Mouse (Mus musculus): Measurements from ENCODE around the gene Rnf216. TPM values are rescaled to one million over a fixed set of nuclear protein-coding genes. Genes with fewer than 3 reads are reported as not detected.

Gene Rnf216
- total and polyA plus RNA-seq, 2 experiments from 2014 or later = 27.5 to 40.7 TPM

DNA sequence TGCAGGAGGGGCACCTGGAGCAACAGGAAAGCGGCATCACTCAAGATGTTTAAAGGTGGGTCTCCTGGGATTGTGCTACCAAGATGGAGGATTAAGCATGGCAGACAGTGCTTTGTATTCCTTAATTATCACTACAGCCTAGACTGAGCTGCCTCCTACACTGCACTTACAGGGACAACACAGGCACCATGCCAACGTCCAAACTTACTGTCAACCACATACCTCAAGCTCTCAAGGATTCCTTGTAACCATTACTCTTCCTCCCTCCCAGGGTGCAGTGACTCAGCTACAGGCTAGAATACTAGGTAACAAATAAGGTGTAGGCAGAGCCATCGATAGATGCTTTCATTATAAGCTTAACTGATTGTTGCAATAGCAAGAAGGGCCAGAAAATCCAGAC, 44.4 kb downstream of the Rnf216 start:
- no peak for ATAC-seq (ENCODE audit: low FRiP score)
- no peak for TF ChIP-seq CTCF (IDR thresholded peaks at IDR 0.05)
- DNase-seq (ENCODE audit: low spot score) = no peak
- 95% methylated on average over 3 of the region's 3 CpGs for WGBS
- H3K9ac ChIP-seq (replicated peaks; ENCODE audit: low read length, poor library complexity, severe bottlenecking) = no peak overlapping the region
- H3K27me3 ChIP-seq (ENCODE audit: insufficient read depth, low read length) = no peaks in the 10 kb centered on the region
- no peak overlapping the region for H3K4me2 ChIP-seq (ENCODE audit: low read depth, low read length, poor library complexity, severe bottlenecking)
- no peak overlapping the region for H3K27ac ChIP-seq (ENCODE audit: low read depth, low read length)
- peaks cover 29% of the 10 kb centered on the region for H3K36me3 ChIP-seq (ENCODE audit: insufficient read depth, low read length)
- no peaks in the 10 kb centered on the region for H3K4me1 ChIP-seq (ENCODE audit: insufficient read depth, low read length)
- no peaks in the 10 kb centered on the region for H3K9me3 ChIP-seq (ENCODE audit: low read length)
- no peak overlapping the region for H3K4me3 ChIP-seq (ENCODE audit: low read depth, low read length)

DNA sequence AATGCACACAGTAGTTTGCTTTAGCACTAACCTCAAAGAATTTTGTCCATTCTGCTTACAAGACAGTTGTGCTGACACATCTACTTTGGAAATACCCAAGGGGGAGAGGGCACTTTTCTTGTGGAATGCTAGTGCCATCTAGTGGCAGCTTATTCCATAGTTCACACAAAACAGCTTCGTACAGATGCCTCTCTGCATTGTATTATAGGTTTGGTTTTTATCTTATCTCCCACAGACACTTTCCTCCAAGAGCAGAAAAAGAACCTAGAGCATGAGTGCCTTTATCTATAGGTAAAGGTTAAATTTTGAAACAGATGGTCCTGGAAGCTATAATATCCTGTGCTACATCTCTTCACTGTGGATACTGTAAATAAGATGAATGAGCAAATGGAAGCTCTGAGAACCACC, 46.2 kb downstream of the Rnf216 start:
- Histone ChIP-seq H3K4me3 (ENCODE audit: low read depth, low read length) (no peak overlapping the region), H3K9me3 (ENCODE audit: low read length) (no peaks in the 10 kb centered on the region), H3K4me1 (ENCODE audit: insufficient read depth, low read length) (no peaks in the 10 kb centered on the region), H3K27ac (ENCODE audit: low read depth, low read length) (0 out of 2 replicates have a peak overlapping the region, but pooled peaks have one; percentile 14), H3K27me3 (ENCODE audit: insufficient read depth, low read length) (no peaks in the 10 kb centered on the region), H3K36me3 (ENCODE audit: insufficient read depth, low read length) (peaks cover 27% of the 10 kb centered on the region), H3K9ac (replicated peaks; ENCODE audit: low read length, poor library complexity, severe bottlenecking) (no peak overlapping the region), H3K4me2 (ENCODE audit: low read depth, low read length, poor library complexity, severe bottlenecking) (no peak overlapping the region)
- DNase-seq (ENCODE audit: low spot score) (peak; percentile 92), ATAC-seq (ENCODE audit: low FRiP score) (no peak)
- TF ChIP-seq CTCF (IDR thresholded peaks at IDR 0.05) = peak; percentile 94
- 7% methylated on average over 1 of the region's 1 CpGs for WGBS

DNA sequence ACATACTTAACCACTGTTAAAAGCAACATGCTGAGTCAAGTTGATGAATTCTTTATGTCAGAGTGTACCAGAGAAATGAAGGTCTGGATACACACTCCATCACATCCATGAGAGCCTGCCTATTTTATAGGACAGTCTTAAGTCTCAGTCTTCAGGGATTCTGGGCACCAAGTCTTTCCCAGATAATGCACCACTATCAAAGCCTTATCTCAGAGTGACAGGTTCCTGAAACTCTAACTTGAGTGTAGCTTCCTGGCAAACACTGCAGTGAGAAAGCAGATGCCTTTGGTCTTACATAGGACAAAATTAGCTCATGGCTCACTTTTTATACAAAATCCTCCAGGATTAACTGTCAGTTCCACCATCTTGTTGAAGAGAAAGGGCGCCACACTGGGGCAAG, 46.7 kb downstream of the Rnf216 start:
- no peak for TF ChIP-seq CTCF (IDR thresholded peaks at IDR 0.05)
- Histone ChIP-seq H3K9ac (replicated peaks; ENCODE audit: low read length, poor library complexity, severe bottlenecking) (no peak overlapping the region), H3K4me1 (ENCODE audit: insufficient read depth, low read length) (no peaks in the 10 kb centered on the region; the same call in 1 of the 2 replicates), H3K27me3 (ENCODE audit: insufficient read depth, low read length) (no peaks in the 10 kb centered on the region), H3K36me3 (ENCODE audit: insufficient read depth, low read length) (peaks cover 27% of the 10 kb centered on the region), H3K9me3 (ENCODE audit: low read length) (no peaks in the 10 kb centered on the region), H3K4me2 (ENCODE audit: low read depth, low read length, poor library complexity, severe bottlenecking) (no peak overlapping the region), H3K27ac (ENCODE audit: low read depth, low read length) (peak overlapping the region; percentile 14; the same call in 1 of the 2 replicates), H3K4me3 (ENCODE audit: low read depth, low read length) (no peak overlapping the region)
- 88% methylated on average over 1 of the region's 1 CpGs for WGBS
- DNase-seq (ENCODE audit: low spot score) = no peak
- ATAC-seq (ENCODE audit: low FRiP score) = no peak

DNA sequence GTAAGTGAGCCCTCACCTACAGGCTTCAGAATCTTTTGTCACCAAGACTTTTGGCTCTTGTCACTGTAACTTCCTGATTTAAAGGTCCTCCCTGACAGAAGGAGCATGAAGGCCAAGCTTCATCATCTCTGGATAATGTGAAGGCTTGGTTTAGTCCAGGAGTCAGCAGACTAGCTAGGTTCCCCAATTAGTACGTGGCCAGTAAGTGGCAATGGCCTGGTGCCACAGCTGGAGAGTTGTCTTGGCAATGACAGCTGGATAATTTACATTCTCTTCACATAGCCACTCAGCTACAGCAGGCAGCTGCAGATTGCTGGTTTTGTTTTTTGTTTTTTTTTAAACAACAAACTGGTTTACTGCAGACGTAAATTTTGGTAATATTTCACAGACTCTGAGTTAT, 47.6 kb downstream of the Rnf216 start:
- DNase-seq (ENCODE audit: low spot score) (peak; percentile 44), ATAC-seq (ENCODE audit: low FRiP score) (no peak)
- 61% methylated on average over 2 of the region's 2 CpGs for WGBS
- Histone ChIP-seq H3K27me3 (ENCODE audit: insufficient read depth, low read length) (no peaks in the 10 kb centered on the region), H3K4me2 (ENCODE audit: low read depth, low read length, poor library complexity, severe bottlenecking) (no peak overlapping the region), H3K36me3 (ENCODE audit: insufficient read depth, low read length) (peaks cover 27% of the 10 kb centered on the region), H3K9me3 (ENCODE audit: low read length) (no peaks in the 10 kb centered on the region), H3K27ac (ENCODE audit: low read depth, low read length) (no peak overlapping the region), H3K9ac (replicated peaks; ENCODE audit: low read length, poor library complexity, severe bottlenecking) (no peak overlapping the region), H3K4me3 (ENCODE audit: low read depth, low read length) (no peak overlapping the region), H3K4me1 (ENCODE audit: insufficient read depth, low read length) (peaks cover under 1% of the 10 kb centered on the region; the same call in 1 of the 2 replicates)
- TF ChIP-seq CTCF (IDR thresholded peaks at IDR 0.05) = no peak

DNA sequence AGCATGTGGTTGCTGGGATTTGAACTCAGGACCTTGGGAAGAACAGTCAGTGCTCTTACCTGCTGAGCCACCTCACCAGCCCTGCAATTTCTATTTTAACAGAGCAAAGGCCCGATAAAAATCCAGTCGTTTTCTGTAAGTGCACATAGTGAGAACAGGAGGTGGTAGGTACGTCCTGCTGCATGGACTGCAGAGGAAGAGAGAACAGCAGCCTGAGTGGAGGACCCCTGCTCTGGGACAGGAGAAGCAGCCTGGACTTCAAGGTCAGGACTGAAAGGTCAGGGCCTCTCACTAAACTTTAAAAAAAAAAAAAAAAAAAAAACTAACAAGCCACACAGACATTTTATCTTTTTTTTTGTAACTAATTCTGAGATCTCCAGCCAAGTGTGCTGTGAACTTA, 50.5 kb downstream of the Rnf216 start:
- 79% methylated on average over 3 of the region's 3 CpGs for WGBS
- TF ChIP-seq CTCF (IDR thresholded peaks at IDR 0.05) = no peak
- ATAC-seq (ENCODE audit: low FRiP score) (no peak), DNase-seq (ENCODE audit: low spot score) (no peak)
- peaks cover 8% of the 10 kb centered on the region for H3K36me3 ChIP-seq (ENCODE audit: insufficient read depth, low read length)
- peaks cover 4% of the 10 kb centered on the region; the same call in 1 of the 2 replicates for H3K4me1 ChIP-seq (ENCODE audit: insufficient read depth, low read length)
- no peak overlapping the region for H3K4me2 ChIP-seq (ENCODE audit: low read depth, low read length, poor library complexity, severe bottlenecking)
- H3K9ac ChIP-seq (replicated peaks; ENCODE audit: low read length, poor library complexity, severe bottlenecking) = no peak overlapping the region
- H3K9me3 ChIP-seq (ENCODE audit: low read length) = no peaks in the 10 kb centered on the region
- H3K4me3 ChIP-seq (ENCODE audit: low read depth, low read length) = no peak overlapping the region
- H3K27ac ChIP-seq (ENCODE audit: low read depth, low read length) = peak overlapping the region; percentile 85; the same call in 1 of the 2 replicates
- no peaks in the 10 kb centered on the region for H3K27me3 ChIP-seq (ENCODE audit: insufficient read depth, low read length)

DNA sequence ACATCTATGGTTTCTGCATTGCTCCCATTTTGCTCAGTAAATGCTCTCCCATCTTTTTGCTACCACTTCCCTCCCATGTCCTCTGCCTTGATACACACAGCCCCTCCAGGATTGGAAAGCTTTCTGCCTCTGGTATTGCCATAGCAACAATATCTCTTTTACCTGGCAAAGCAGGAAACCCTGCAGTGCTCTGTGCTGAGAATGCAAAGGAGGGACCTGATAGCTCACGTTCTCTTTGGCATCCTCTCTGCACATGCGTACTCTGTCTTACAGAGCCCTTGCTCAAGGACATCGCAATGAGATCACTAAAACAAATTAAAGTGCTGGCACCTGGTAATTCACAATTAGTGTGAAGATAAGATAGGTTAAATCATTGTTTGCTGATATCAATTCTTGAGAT, 51.3 kb downstream of the Rnf216 start:
- peak; percentile 84 for ATAC-seq (ENCODE audit: low FRiP score)
- Histone ChIP-seq H3K36me3 (ENCODE audit: insufficient read depth, low read length) (peaks cover 6% of the 10 kb centered on the region; the same call in 1 of the 2 replicates), H3K27me3 (ENCODE audit: insufficient read depth, low read length) (no peaks in the 10 kb centered on the region), H3K9ac (replicated peaks; ENCODE audit: low read length, poor library complexity, severe bottlenecking) (no peak overlapping the region), H3K4me3 (ENCODE audit: low read depth, low read length) (no peak overlapping the region), H3K4me2 (ENCODE audit: low read depth, low read length, poor library complexity, severe bottlenecking) (no peak overlapping the region), H3K4me1 (ENCODE audit: insufficient read depth, low read length) (peaks cover 4% of the 10 kb centered on the region; the same call in 1 of the 2 replicates), H3K27ac (ENCODE audit: low read depth, low read length) (peak overlapping the region; percentile 85), H3K9me3 (ENCODE audit: low read length) (no peaks in the 10 kb centered on the region)
- 30% methylated on average over 3 of the region's 3 CpGs for WGBS
- TF ChIP-seq CTCF (IDR thresholded peaks at IDR 0.05) = no peak
- peak; percentile 87 for DNase-seq (ENCODE audit: low spot score)
